Comparison of ENCODE assay signal across 8 mouse cellular contexts in genomic region chr3:127498742-127499400, GRCm38 (mm10). TPM values are rescaled to one million over a fixed set of nuclear protein-coding genes. Genes with fewer than 3 reads are reported as not detected.
A peak's percentile ranks its signal among the peaks of the same experiment; 100 is the strongest.
DNase-seq lines count a peak whose midpoint lies in the region; ATAC-seq lines count a peak whose summit lies in the region.

TSS of gene Ank2 (minus strand) at chr3:127499350.

- H3K27me3 ChIP-seq in kidney, embryonic 14.5 days (ENCODE audit: control insufficient read depth, insufficient read depth, low read length), result peaks cover 26% of the 10 kb centered on the region
- H3K27me3 ChIP-seq in hindbrain, embryonic 14.5 days (ENCODE audit: control insufficient read depth, insufficient read depth, low read length), result no peaks in the 10 kb centered on the region
- H3K27me3 ChIP-seq in midbrain, embryonic 15.5 days (replicated peaks), result no peaks in the 10 kb centered on the region

- intact Hi-C loops in left cerebral cortex, postnatal 36 days (cut with DNase I), result no loop called here

- WGBS in kidney, embryonic 14.5 days, result under 1% methylated on average over 51 of the region's 62 CpGs
- WGBS in hindbrain, embryonic 14.5 days, result under 1% methylated on average over 60 of the region's 62 CpGs
- WGBS in midbrain, embryonic 15.5 days, result 0% methylated on average over 55 of the region's 62 CpGs

- peak within 1 kb of the TSS; percentile 100 for H3K4me2 ChIP-seq in kidney, embryonic 14.5 days (replicated peaks; ENCODE audit: low read depth, low read length)
- H3K4me2 ChIP-seq in hindbrain, embryonic 14.5 days (replicated peaks), result peak within 1 kb of the TSS; percentile 94
- peak within 1 kb of the TSS; percentile 98 for H3K4me2 ChIP-seq in midbrain, embryonic 15.5 days

- no peak for DNase-seq in kidney, adult 11 months
- DNase-seq in cerebellum, postnatal 25 days, result peak; percentile 65 to 66
- DNase-seq in gastrocnemius, adult 18-20 months (ENCODE audit: low spot score), result no peak
- peak; percentile 65 for DNase-seq in hindbrain, embryonic 14.5 days (ENCODE audit: low spot score)
- DNase-seq in left cerebral cortex, postnatal 36 days (ENCODE audit: low spot score in 2 of 2), result peak; percentile 72 to 81
- peak; percentile 59 for DNase-seq in testis, postnatal 10 days (ENCODE audit: low spot score)

- H3K4me3 ChIP-seq in kidney, embryonic 14.5 days (ENCODE audit: low read length), result peak within 1 kb of the TSS; percentile 59
- peak within 1 kb of the TSS; percentile 54 for H3K4me3 ChIP-seq in hindbrain, embryonic 14.5 days (replicated peaks; ENCODE audit: low read length)
- H3K4me3 ChIP-seq in midbrain, embryonic 15.5 days, result peak within 1 kb of the TSS; percentile 54

- H3K9ac ChIP-seq in kidney, embryonic 14.5 days (ENCODE audit: low read depth, low read length), result peak within 1 kb of the TSS; percentile 67
- peak within 1 kb of the TSS; percentile 84 for H3K9ac ChIP-seq in hindbrain, embryonic 14.5 days
- H3K9ac ChIP-seq in midbrain, embryonic 15.5 days, result peak within 1 kb of the TSS; percentile 68

- H3K4me1 ChIP-seq in kidney, embryonic 14.5 days (ENCODE audit: control insufficient read depth, insufficient read depth, low read length), result peaks cover 5% of the 10 kb centered on the region
- 0 out of 2 replicates have a peak, but pooled peaks cover 10% of the 10 kb centered on the region for H3K4me1 ChIP-seq in hindbrain, embryonic 14.5 days (replicated peaks; ENCODE audit: control insufficient read depth, insufficient read depth, low read length)
- peaks cover 24% of the 10 kb centered on the region for H3K4me1 ChIP-seq in midbrain, embryonic 15.5 days

- no peak within 1 kb of the TSS for H3K27ac ChIP-seq in kidney, embryonic 14.5 days (ENCODE audit: low read depth, low read length)
- peak within 1 kb of the TSS; percentile 28 for H3K27ac ChIP-seq in hindbrain, embryonic 14.5 days
- peak within 1 kb of the TSS; percentile 67 for H3K27ac ChIP-seq in midbrain, embryonic 15.5 days

- H3K36me3 ChIP-seq in kidney, embryonic 14.5 days (ENCODE audit: control insufficient read depth, insufficient read depth, low read length), result no peaks in the 10 kb centered on the region
- no peaks in the 10 kb centered on the region for H3K36me3 ChIP-seq in hindbrain, embryonic 14.5 days (replicated peaks; ENCODE audit: control insufficient read depth, insufficient read depth)
- H3K36me3 ChIP-seq in midbrain, embryonic 15.5 days (replicated peaks), result no peaks in the 10 kb centered on the region

- ATAC-seq in kidney, embryonic 14.5 days (ENCODE audit: low FRiP score, low TSS enrichment), result peak; percentile 90
- peak; percentile 83 for ATAC-seq in hindbrain, embryonic 14.5 days (ENCODE audit: low FRiP score)
- ATAC-seq in midbrain, embryonic 15.5 days (replicated peaks), result peak; percentile 82

- H3K9me3 ChIP-seq in kidney, embryonic 14.5 days (ENCODE audit: control insufficient read depth, low read length), result no peaks in the 10 kb centered on the region
- H3K9me3 ChIP-seq in hindbrain, embryonic 14.5 days (ENCODE audit: control insufficient read depth, low read length), result peaks cover 5% of the 10 kb centered on the region; the same call in 1 of the 2 replicates
- H3K9me3 ChIP-seq in midbrain, embryonic 15.5 days, result 0 out of 2 replicates have a peak, but pooled peaks cover 3% of the 10 kb centered on the region

RNA-seq across cellular contexts. Expression of gene Ank2, which starts in this region (rescaled TPM):
- 8.8 and 11.5 TPM in 2 replicates for polyA plus RNA-seq in kidney, embryonic 14.5 days (2014; fragmentation: Nextera tagmentation; extraction: Ambion mirVana)
- total RNA-seq in gastrocnemius, adult 18-20 months (2021), result 100 to 1,000 TPM in 1 of 2 experiments, 10 to 100 TPM in 1; 91.2 to 119 TPM
- polyA plus RNA-seq in hindbrain, embryonic 14.5 days (2014; fragmentation: Nextera tagmentation; extraction: Ambion mirVana), result 180 and 204 TPM in 2 replicates
- 100 to 1,000 TPM; 847 to 969 TPM for total RNA-seq in left cerebral cortex, postnatal 36 days (2021)
- polyA plus RNA-seq in midbrain, embryonic 15.5 days (2015; fragmentation: Nextera tagmentation; extraction: Ambion mirVana), result 192 and 216 TPM in 2 replicates

Comparison
In these comparisons a context has a peak if more than half of its experiments do, and no peak if none do; other contexts are left out.
1. RNA of gene Ank2 (total RNA-seq): 847 to 969 TPM in left cerebral cortex, postnatal 36 days; 91.2 to 119 TPM in gastrocnemius, adult 18-20 months; every median in the first group is over 4 times any median in the second.
2. RNA of gene Ank2 (polyA plus RNA-seq): 192 to 216 TPM in midbrain, embryonic 15.5 days and 180 to 204 TPM in hindbrain, embryonic 14.5 days; 8.8 to 11.5 TPM in kidney, embryonic 14.5 days; every median in the first group is over 10 times any median in the second.
3. DNase-seq: peak in cerebellum, postnatal 25 days (2 of 2), hindbrain, embryonic 14.5 days (single experiment), left cerebral cortex, postnatal 36 days (2 of 2) and testis, postnatal 10 days (single experiment); none in kidney, adult 11 months (single experiment) and gastrocnemius, adult 18-20 months (single experiment).
4. Peak in every context shown above with its lines, with median percentiles within 50 percentile points of each other: ATAC-seq, H3K4me2 ChIP-seq, H3K4me3 ChIP-seq and H3K9ac ChIP-seq.